Mouse (Mus musculus) myocyte (in vitro differentiated cells): ENCODE data around the gene Olfr1156.

Source experiments
- CEBPB ChIP-seq: IDR thresholded peaks from 2 replicates; pipeline ENCODE4 v1.6.1; 2011; ENCODE audit warnings: mild to moderate bottlenecking, moderate library complexity; ENCODE audit not compliant: poor library complexity, insufficient read depth, severe bottlenecking
- E2F4 ChIP-seq: IDR thresholded peaks from one replicate; pipeline ENCODE4 v1.6.1; 2011; ENCODE audit warnings: mild to moderate bottlenecking, control low read depth, moderate library complexity; ENCODE audit not compliant: insufficient read depth
- MAX ChIP-seq: IDR thresholded peaks from one replicate; pipeline ENCODE4 v1.6.1; 2011; ENCODE audit warnings: low read depth, mild to moderate bottlenecking, control low read depth
- MYOD1 ChIP-seq, 3 experiments: IDR thresholded peaks; one replicate each; pipeline ENCODE4 v1.6.1; 2011; ENCODE audit warnings: control low read depth in 2 of 3, low read depth in 2 of 3, mild to moderate bottlenecking in 2 of 3, moderate library complexity in 1 of 3; ENCODE audit not compliant: insufficient read length in 2 of 3, control insufficient read depth in 1 of 3
- MYOG ChIP-seq, 3 experiments: IDR thresholded peaks; one replicate each; pipeline ENCODE4 v1.6.1; 2011; ENCODE audit warnings: control low read depth in 2 of 3, low read depth in 2 of 3, mild to moderate bottlenecking in 2 of 3; ENCODE audit not compliant: insufficient read length in 2 of 3, control insufficient read depth in 1 of 3, insufficient read depth in 1 of 3
- POLR2A ChIP-seq: IDR thresholded peaks from one replicate; pipeline ENCODE4 v1.6.1; 2011; ENCODE audit warnings: low read depth, mild to moderate bottlenecking, control low read depth, moderate library complexity; ENCODE audit not compliant: insufficient read length
- POLR2AphosphoS2 ChIP-seq: IDR thresholded peaks from one replicate; pipeline ENCODE4 v1.6.1; 2011; ENCODE audit warnings: low read depth, control low read depth; ENCODE audit not compliant: insufficient read length
- SRF ChIP-seq: IDR thresholded peaks from one replicate; pipeline ENCODE4 v1.6.1; 2011; ENCODE audit warnings: low read depth; ENCODE audit not compliant: control insufficient read depth, insufficient read length
- TCF12 ChIP-seq: IDR thresholded peaks from one replicate; pipeline ENCODE4 v1.6.1; 2011; ENCODE audit warnings: mild to moderate bottlenecking, control low read depth; ENCODE audit not compliant: poor library complexity, insufficient read depth, severe bottlenecking
- TCF3 ChIP-seq: IDR thresholded peaks from one replicate; pipeline ENCODE4 v1.6.1; 2011; ENCODE audit warnings: low read depth, control low read depth; ENCODE audit not compliant: insufficient read length
- USF1 ChIP-seq: IDR thresholded peaks from one replicate; pipeline ENCODE4 v1.6.1; 2011; ENCODE audit warnings: low read depth, mild to moderate bottlenecking, control low read depth, moderate library complexity

- TF ChIP-seq POLR2A (no peak), TCF12 (no peak), POLR2AphosphoS2 (no peak), MAX (no peak), E2F4 (no peak), USF1 (no peak), MYOD1 (IDR thresholded peaks at IDR 0.05; ENCODE audit: control insufficient read depth in 1 of 3, insufficient read length in 2 of 3, low read depth in 2 of 3) (no peak), TCF3 (no peak), MYOG (IDR thresholded peaks at IDR 0.05; ENCODE audit: control insufficient read depth in 1 of 3, insufficient read depth in 1 of 3, insufficient read length in 2 of 3, low read depth in 2 of 3) (no peak), CEBPB (no peak), SRF (no peak)
Measured at GRCm38 (mm10) chr2:87974563-87974962, 21.7 kb upstream of the Olfr1156 start, which contains the start of gene Olfr74.
